Mouse (Mus musculus) B cell, adult 2 months (primary cell): ENCODE data around the gene Malsu1.

Source experiments
- DNase-seq, 2 experiments: peaks; one replicate each; pipeline ENCODE4 v3.0.0; 2022

Malsu1 gene

DNA sequence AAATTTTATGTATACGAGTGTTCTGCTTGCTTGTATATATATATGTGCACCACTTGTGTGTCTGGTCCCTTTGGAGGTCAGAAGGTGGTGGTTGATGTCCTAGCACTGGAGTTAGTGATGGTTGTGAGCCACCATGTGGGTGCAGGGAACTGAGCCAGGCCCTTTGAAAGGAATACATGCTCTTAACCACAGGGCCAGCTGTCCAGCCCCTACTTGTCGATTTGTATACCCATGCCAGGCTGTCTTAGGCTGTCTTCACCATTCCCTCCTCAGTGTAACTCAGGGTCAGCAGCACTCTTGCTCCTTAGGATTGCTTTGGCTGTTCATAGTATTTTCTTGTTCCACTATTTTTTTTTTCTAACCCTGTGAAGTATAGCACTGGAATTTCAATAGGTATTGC is 4.3 kb downstream of the Malsu1 start:
- no peak for DNase-seq

DNA sequence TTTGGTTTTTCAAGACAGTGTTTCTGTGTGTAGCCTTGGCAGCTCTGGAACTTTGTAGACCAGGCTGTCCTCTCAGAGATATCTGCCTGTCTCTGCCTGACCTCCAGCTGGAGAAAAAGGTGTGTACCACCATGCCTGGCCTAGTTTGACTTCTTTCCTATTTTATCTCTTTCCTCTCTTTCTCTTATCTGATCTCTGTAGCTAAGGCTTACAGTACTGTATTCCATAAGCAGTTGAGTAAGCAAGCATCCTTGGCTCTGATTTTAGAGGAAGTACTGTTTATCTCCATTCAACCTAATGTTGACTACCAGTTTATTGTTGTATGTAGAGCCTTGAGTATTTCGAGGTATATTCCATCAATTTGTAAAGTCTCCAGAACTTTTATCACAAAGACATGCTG is 5.7 kb downstream of the Malsu1 start:
- no peak for DNase-seq

DNA sequence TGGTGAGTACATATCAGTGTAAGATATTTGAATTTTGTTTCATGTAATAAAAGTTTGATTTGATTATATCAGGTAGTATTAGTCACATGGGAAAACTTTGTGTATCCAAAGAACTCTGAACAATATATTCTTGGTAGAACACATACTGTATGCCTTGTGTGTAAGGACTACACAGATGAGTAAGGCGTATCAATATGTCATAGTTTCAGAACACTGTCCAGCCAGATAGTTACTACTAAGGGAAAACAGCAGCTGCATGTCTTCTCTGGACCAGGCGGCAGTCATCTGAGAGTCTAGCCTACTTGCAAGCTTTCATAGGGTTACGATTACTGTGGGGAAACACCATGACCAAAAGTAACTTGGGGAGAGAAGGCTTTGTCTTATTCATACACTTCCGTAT is 9.4 kb downstream of the Malsu1 start:
- no peak for DNase-seq

DNA sequence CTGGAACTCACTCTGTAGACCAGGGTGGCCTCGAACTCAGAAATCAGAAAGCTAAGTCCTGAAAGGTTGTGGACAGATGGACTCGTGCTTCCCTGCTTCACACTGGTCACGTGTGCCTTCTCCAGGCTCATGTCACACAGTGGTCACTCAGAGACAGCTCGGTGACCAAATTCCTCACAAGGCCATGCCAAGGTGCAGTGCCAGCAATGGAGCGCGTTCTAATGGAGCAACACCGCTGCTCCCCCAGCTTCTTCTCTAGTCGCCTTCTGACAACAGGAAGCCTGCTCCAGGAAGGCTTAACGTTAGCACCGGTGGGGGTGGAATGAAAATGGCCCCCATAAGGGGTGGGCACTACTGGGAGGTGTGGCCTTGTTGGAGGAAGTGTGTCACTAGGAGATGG is 21.4 kb downstream of the Malsu1 start:
- DNase-seq, result no peak

DNA sequence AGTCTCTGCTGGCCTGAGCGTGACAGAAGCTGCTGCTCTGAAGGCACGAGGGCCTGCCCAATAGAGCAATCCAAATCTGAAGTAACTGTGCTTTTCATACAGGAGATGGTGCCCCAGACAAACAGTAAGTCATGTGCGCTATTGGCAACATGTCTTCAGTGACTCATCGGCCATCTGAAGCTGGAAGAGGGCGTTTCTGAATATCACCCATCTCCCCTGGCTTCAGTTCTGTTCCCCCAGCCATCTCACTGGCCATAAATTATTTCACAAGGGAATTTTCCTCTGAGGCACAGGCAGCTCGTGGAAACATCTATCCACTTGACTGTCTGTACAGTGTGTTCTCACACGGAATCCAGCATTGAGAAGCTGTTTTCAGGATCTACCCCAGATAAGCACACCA is 22.8 kb downstream of the Malsu1 start:
- DNase-seq, result no peak

DNA sequence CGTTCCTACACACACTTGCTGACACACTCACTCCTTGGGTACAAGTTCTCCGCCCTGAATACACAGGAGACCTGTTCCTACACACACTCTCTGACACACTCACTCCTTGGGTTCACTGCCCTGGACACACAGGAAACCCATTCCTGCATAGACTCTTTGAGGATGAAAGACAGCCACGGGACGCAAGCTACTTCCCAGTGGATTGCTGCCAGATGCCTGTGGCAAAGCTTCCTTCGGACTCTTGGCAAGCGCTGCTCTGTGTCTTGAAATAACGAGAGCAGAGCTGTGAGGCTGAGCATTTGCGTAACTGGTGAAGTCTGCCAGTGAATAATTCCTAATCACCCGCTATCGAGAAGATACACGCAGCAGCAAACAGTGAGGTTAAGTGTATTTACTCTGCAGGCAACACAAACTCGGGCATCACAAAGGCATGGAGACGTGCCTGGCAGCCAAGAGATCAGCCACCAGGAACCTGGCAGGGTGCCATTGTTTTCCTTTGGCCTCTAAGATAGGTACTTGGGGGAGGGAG is 23.4 kb downstream of the Malsu1 start:
- DNase-seq, result no peak

DNA sequence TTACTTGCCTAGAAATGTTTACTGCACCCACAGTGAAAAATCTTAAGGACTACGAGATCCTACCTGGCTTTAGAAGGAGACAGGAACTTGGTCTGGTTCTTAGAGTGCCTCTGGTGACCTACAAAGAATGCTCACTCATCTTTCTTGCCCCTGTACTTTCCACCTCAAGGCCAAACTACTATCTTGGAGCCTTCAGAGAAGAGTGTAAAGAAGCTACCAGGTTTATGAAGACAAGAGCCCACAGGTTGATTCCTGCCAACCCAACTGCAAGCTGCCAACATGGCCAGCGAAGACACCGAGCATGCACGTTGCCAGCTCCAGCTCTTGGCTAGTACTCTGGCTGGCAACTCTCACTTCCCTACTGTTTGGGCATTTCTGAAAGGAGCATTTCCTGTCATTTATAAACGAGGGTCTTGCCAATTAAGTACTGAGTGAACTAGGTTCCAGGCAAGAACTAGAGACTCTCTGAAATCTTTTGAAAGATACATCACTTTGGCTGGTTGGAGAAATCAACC is 24.1 kb downstream of the Malsu1 start:
- DNase-seq, result no peak

DNA sequence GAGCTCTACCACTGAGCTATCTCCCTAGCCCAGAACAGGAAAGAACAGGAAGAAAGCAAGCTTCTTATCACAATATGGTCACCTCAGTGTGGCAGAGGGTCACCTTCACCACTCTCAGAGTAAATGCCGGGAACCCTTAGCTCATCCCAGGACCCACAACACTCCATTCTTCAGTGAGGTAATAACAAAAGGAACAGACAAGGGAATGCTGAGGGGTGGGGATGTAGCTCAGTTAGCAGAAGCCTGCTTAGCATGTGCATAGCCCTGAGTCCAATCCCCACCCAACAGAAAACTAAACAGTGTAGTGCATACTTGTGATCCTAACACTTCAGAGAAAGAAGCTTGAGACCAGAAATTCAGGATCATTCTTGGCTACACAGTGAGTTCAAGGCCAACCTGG is 25.5 kb downstream of the Malsu1 start:
- DNase-seq, result no peak

DNA sequence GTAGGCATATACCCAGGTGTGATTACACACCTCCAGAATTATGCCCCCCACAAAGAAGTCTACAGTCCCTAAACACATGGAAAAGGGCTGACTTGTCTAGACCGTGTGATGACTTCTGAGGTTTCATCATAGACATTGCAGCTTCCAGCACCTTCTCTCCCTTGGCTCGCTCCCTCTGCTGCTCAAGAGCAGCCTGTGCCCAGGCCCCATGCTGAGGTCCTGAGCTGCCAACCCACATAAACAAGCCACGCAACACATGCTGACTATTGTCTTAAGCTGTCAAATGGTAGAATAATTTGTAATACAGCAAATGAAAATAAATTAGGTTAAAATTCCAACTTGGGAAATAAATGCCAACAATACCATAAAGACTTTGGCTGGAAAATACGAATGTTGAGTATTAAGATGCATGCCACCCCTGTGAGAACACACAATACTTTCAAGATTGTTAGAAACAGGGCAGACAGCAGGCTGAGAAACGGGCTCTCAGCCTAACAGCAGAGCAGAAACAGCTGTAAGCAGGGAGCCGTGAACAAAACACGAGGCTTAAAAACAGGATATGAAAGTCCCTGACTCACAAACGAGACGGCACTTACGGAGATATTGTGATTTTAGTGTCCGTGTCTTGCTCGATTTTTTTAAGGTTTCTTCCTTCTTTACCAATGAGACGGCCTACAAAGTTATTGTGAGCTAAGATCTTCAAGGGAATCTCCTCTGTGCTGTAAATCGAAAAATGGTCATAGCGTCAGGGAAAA is 33.3 kb downstream of the Malsu1 start:
- peak; percentile 22 to 28 for DNase-seq

DNA sequence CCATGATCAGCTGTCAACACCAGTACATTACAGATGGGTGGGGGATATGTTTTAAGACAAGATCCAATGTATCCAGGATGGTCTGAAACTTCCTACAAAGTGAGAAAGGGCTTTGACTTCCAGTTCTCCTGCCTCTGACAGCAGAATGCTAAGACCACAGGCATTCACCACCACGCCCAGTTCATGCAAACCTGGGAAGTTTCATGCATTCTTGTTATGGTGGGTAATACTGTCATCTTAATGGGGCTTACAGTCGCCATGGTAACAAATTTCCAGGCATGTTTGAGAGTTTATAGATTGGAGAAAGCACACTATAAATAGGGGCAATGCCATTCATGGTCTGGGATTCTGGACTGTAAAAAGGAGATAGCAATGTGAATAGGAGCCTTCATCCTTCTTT is 35.6 kb downstream of the Malsu1 start:
- DNase-seq, result no peak

DNA sequence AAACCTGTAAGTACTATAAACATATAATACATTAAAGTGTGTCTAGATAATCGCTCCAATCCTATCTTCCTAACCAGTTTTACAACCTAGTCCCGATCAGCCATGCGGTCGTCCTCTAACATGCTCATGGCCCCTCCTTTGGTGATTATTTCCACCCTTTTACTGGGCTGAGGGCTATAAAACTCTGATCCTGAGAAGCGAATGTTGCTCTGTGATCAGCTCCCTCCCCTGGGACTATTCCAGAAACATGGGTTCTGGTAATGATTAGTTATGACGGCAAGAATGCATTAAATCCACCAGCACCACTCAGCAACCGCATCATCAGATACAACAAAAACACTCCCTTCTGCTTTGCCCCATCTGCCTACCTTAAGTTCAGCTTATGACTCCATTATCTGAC is 40.3 kb downstream of the Malsu1 start:
- DNase-seq, result no peak

DNA sequence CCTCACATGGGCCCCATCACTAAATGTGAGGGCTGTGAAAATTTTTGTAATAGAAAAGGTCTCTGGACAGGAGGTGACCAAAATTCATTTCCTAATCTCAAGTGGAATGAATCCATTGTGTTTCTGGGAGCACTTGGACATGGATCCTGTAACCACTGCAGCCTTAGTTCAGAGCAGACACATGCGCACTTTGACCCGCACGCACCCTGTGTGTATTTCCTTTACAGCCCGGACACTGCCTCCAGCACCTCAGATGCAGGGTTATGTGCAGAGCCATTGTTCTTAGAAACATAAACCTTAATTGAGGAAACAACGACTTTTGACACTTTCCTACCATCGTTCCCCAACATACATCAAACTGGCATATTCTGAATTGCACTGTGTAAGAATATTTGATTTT is 40.9 kb downstream of the Malsu1 start:
- no peak for DNase-seq

DNA sequence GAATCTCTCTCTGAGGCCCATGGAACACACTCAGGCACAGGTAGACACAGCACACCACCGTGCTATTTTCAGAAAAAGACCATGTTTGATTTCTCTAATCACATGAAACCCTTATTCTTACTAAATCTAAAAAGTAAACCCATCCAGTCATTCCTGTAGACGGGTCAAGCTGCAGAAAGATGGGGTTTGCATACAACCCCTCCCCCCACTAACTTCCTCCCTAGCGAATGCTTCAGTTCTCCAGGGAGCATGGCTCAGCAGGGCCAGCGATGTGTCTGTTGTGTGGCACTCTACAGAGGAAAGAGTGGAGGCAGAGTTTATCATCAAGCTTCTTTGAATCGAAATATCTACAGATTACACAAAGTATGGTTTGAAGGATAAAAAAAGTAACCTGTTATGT is 42.0 kb downstream of the Malsu1 start:
- DNase-seq, result no peak

DNA sequence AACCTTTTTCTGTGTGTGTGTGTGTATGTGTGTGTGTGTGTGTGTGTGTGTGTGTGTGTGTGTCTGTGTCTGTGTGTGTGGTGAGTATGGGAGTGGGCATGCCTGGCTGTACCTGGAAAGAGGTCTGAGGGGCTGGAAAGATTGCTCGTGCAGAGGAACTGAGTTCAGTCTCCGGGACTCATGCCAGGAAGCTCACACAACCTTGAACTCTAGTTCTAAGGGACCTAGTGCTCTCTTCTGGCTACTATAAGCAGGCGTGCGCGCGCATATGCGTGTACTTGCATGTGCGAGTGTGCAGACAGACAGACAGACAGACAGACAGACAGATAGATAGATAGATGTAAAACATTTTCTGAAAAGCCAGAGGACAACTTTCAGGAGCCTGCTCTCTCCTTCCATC is 42.6 kb downstream of the Malsu1 start:
- no peak for DNase-seq

DNA sequence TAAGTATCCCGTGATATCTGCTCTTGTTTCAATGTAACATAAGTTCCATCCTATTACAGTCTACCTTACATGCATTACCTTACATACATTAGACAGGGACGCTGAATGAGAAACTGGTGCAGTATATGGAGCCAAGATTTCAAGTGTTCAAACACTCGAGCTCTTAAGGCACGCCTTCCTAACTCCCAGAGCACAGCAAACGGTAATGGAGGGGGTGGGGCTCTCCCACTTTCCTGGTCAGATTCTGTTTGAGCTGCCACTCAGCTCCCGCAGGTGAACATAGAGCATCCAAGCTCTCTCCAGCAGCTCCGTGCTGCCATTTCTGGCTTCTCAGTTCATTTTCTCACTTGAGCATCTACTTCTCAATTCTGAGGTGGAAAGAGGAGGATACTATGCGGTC is 44.9 kb downstream of the Malsu1 start:
- DNase-seq, result no peak

DNA sequence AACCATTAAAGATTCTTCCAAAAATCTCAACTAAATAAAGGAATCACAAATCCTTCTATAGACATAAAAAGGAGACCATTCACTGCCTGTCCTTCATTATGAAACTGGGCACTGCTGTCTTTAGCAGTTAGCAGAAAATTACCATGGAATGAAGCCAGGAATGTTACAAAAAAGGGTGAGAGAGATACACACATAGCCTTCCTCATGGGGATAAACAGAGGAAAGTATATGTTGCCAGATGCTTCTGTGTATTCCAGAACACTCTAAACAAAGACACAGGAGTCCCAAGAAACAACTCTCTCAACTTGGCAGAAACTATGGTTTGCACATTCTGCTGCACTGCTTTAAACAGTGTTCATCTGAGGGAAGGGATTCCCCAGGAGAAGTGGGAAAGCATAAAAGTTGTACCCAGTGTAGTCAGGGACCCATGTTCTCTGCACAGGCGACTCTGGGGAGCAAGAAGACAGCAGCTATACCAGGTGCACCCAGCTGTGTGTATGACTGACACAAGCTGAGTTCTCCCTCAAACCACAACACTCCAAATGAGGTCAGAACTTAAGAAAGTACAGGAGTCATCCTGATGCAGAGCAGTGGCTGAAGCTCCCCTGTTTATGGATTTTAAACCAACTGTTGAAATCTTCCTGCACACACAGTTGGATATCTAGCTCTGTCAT is 46.0 kb downstream of the Malsu1 start:
- DNase-seq, result no peak

DNA sequence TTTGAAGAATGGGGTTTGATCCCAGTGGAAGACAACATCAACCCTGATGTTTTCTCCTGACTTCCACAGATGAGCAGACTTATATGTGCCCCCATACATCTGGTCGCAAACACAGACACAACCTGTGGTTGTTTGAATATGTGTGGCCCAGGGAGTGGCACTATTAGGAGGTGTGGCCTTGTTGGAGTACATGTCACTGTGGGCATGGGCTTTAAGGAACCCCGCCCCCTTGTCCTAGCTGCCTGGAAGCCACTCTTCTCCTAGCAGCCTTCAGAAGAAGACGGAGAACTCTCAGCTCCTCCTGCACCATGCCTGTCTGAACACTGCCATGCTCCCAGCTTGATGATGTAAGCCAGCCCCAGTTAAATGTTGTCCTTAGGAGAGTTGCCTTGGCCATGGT is 46.8 kb downstream of the Malsu1 start:
- no peak for DNase-seq

DNA sequence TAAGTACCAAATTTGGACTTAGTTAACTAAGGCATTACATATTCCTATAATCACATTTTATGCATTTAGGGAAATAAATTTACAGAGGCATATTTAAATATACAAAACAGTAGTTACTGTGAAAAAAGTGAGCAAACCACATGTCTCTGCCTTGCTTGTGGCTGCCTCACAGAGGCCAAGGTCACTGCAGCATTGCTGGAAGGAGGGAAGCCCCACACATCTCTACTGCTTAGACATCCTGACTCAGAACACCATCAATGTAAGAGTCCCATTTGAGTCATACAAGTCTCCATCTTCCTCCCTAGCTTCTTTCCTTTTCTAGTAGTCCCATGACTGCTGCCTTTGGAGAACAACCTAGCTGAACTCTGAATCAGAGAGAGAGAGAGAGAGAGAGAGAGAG is 56.7 kb downstream of the Malsu1 start:
- no peak for DNase-seq

DNA sequence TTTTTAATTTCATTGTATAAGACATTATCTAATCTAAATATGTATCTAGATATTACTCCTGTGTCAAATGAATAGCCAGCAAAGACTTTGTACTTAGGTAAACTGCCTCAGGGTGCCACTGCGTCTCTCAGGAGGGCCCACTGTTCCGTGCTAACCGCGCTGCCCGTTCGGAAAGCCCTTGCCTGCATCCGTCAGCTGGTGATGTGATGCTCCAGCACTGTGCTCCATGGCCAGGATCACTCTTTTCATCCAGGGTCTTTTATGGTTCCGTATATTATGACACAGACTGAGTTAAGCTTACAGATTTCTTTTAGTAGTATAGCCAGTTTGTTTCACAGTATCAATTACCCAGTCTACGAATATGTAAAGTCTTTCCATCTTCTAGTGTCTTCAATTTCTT is 58.3 kb downstream of the Malsu1 start:
- no peak for DNase-seq

DNA sequence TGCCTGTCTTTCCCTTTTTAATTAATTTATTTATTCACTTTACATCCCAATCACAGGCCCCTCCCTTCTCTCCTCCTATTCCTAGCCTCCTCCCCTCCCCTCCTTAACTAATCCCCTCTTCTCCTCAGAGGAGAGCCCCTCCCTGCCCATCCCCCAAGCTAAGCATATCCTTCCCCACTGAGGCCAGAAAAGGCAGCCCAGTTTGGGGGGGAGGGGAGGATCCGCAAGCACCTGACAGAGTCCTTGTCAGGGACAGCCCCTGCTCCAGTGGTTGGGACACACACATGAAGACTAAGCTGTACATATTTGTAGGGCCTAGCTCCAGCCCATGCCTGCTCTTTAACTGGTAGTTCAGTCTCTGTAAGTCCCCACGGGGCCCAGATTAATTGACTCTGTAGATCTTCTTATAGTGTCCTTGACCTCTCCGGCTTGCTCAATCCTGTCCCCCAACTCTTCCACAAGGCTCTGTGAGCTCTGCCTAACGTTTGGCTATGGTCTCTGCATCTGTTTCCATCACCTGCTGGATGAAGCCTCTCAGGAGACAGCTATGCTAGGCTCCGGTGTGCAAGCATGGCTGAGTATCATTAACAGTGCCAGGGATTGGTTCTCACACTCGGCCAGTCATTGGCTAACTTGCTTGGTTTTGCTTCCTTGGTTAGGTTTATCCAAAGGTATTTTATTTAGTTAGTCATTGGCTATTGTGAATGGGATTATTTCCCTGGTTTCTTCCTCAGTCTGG is 58.9 kb downstream of the Malsu1 start:
- DNase-seq, result no peak
